Mouse (Mus musculus) cerebellum, postnatal 4 days (tissue): Measurements from ENCODE around the gene Gpc1.

Source experiments
- DNase-seq, 2 experiments: peaks; one replicate each; pipeline ENCODE4 v3.0.0; 2022; ENCODE audit warnings: low spot score in 2 of 2, mixed read lengths in 1 of 2

The Gpc1 gene

GRCm38 (mm10) chr1:92833987-92834706 is 2.7 kb downstream of the Gpc1 start:
- peak; percentile 75 to 91 for DNase-seq

- DNase-seq: peak in 1 of 2 experiments; percentile 90
These were observed 6.7 kb downstream of the Gpc1 start for GRCm38 (mm10) chr1:92837931-92838833.

- no peak for DNase-seq
These were observed 7.8 kb downstream of the Gpc1 start for GRCm38 (mm10) chr1:92839211-92839610.

GRCm38 (mm10) chr1:92840231-92840890 is 8.9 kb downstream of the Gpc1 start:
- DNase-seq: peak in 1 of 2 experiments; percentile 55

- DNase-seq: no peak
These were observed 10.0 kb downstream of the Gpc1 start for GRCm38 (mm10) chr1:92841427-92841826.

- no peak for DNase-seq
These were observed 14.4 kb downstream of the Gpc1 start for GRCm38 (mm10) chr1:92845889-92846288.

GRCm38 (mm10) chr1:92847873-92848839 is 16.7 kb downstream of the Gpc1 start:
- DNase-seq: peak in 1 of 2 experiments; percentile 57

- DNase-seq: no peak
These were observed 18.0 kb downstream of the Gpc1 start for GRCm38 (mm10) chr1:92849491-92849890.

- DNase-seq: no peak
These were observed 18.6 kb downstream of the Gpc1 start for GRCm38 (mm10) chr1:92849938-92850574.

- no peak for DNase-seq
These were observed 21.0 kb downstream of the Gpc1 start for GRCm38 (mm10) chr1:92852450-92852849.

- no peak for DNase-seq
These were observed 30.1 kb downstream of the Gpc1 start for GRCm38 (mm10) chr1:92861503-92861902.

- no peak for DNase-seq
These were observed 31.8 kb downstream of the Gpc1 start for GRCm38 (mm10) chr1:92863268-92863667.

GRCm38 (mm10) chr1:92866170-92866569 is 34.7 kb downstream of the Gpc1 start:
- DNase-seq: no peak

GRCm38 (mm10) chr1:92869985-92870384 is 38.5 kb downstream of the Gpc1 start:
- DNase-seq: no peak

- no peak for DNase-seq
These were observed 41.2 kb downstream of the Gpc1 start for GRCm38 (mm10) chr1:92872666-92873065.

- no peak for DNase-seq
These were observed 42.6 kb downstream of the Gpc1 start for GRCm38 (mm10) chr1:92874011-92874410.

- DNase-seq: no peak
These were observed 44.1 kb downstream of the Gpc1 start for GRCm38 (mm10) chr1:92875360-92876111.

GRCm38 (mm10) chr1:92877431-92877978 is 46.1 kb downstream of the Gpc1 start:
- no peak for DNase-seq

GRCm38 (mm10) chr1:92878066-92878741 is 46.8 kb downstream of the Gpc1 start:
- DNase-seq: no peak
